Comparison of ENCODE assay signal across 8 mouse cellular contexts in the genomic region with DNA sequence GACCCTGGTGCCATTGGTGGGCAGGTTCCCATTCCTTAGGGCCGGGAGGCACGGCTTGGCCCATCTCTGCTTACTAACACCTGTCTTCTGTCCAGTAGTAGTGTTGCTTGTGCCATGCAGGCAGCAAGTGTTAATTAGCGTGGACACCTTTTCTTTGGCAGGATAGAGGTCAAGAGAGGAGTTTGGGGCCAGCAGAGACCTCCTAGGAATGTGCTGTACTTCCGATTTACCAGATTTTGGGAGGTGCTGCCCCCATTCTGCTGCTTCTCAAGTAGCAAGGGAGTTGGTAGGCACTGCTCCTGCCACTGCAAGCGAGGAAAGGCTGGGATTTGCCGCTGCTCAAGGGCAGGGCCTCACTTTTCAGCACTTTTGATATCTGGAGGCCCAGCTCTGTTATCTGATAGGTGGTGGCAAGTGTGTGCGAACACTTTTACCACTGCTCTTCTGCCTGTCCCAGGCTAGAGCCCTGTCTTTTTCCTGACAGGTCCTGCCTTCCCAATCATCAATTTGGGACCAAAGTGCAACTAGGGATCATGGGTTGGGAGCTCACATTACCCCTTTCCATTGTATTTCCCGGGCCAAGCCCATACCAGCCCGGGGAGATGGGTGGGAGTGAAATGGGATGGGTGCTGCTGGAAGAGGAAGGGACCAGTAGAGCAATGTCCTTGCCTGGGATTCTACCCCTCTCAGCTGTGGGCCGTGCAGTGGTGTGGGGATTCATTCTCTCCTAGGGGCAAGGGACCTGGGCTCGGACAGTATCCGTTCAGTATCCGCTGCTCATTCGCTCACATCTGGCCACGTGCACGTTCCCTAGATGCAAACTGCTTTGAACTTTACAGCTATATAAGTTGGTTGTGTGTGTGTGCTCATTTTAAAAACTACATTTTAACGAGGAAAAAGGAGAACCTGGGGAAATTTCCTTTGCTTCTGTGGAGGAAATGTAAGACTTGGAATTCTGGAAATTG. TPM values are rescaled to one million over a fixed set of nuclear protein-coding genes. Genes with fewer than 3 reads are reported as not detected.
DNase-seq lines count a peak whose midpoint lies in the region; ATAC-seq lines count a peak whose summit lies in the region.

No protein-coding gene starts in this region.

- no peaks in the 10 kb centered on the region for H3K27me3 ChIP-seq in lung, embryonic 15.5 days
- no peaks in the 10 kb centered on the region for H3K27me3 ChIP-seq in forebrain, embryonic 10.5 days (ENCODE audit: poor library complexity, severe bottlenecking)
- H3K27me3 ChIP-seq in limb, embryonic 12.5 days, result no peaks in the 10 kb centered on the region
- no peaks in the 10 kb centered on the region for H3K27me3 ChIP-seq in neural tube, embryonic 14.5 days (ENCODE audit: control insufficient read depth, insufficient read depth, low read length)

- peak overlapping the region; percentile 62 for H3K27ac ChIP-seq in lung, embryonic 15.5 days
- peak overlapping the region; percentile 81 for H3K27ac ChIP-seq in forebrain, embryonic 10.5 days
- H3K27ac ChIP-seq in limb, embryonic 12.5 days, result peak overlapping the region; percentile 78
- peak overlapping the region; percentile 69 for H3K27ac ChIP-seq in neural tube, embryonic 14.5 days (ENCODE audit: low read depth, low read length)

- no peaks in the 10 kb centered on the region for H3K9me3 ChIP-seq in lung, embryonic 15.5 days
- no peaks in the 10 kb centered on the region for H3K9me3 ChIP-seq in forebrain, embryonic 10.5 days
- no peaks in the 10 kb centered on the region for H3K9me3 ChIP-seq in limb, embryonic 12.5 days
- no peaks in the 10 kb centered on the region for H3K9me3 ChIP-seq in neural tube, embryonic 14.5 days (ENCODE audit: control insufficient read depth, low read length)

- peak overlapping the region; percentile 45 for H3K9ac ChIP-seq in lung, embryonic 15.5 days
- H3K9ac ChIP-seq in limb, embryonic 12.5 days (replicated peaks), result peak overlapping the region; percentile 44; the same call in 1 of the 2 replicates
- H3K9ac ChIP-seq in neural tube, embryonic 14.5 days (replicated peaks; ENCODE audit: low read depth, low read length), result no peak overlapping the region

- peak overlapping the region; percentile 88 for H3K4me2 ChIP-seq in lung, embryonic 15.5 days
- H3K4me2 ChIP-seq in limb, embryonic 12.5 days, result peak overlapping the region; percentile 93
- H3K4me2 ChIP-seq in neural tube, embryonic 14.5 days (ENCODE audit: low read depth, low read length), result peak overlapping the region; percentile 87

- peak overlapping the region; percentile 70 for H3K4me3 ChIP-seq in lung, embryonic 15.5 days
- H3K4me3 ChIP-seq in forebrain, embryonic 10.5 days, result peak overlapping the region; percentile 60
- H3K4me3 ChIP-seq in limb, embryonic 12.5 days (replicated peaks), result peak overlapping the region; percentile 74
- peak overlapping the region; percentile 54 for H3K4me3 ChIP-seq in neural tube, embryonic 14.5 days (ENCODE audit: low read depth, low read length)

- peaks cover 28% of the 10 kb centered on the region for H3K4me1 ChIP-seq in lung, embryonic 15.5 days
- H3K4me1 ChIP-seq in forebrain, embryonic 10.5 days, result peaks cover 31% of the 10 kb centered on the region
- H3K4me1 ChIP-seq in limb, embryonic 12.5 days (replicated peaks), result peaks cover 20% of the 10 kb centered on the region
- peaks cover 11% of the 10 kb centered on the region for H3K4me1 ChIP-seq in neural tube, embryonic 14.5 days (ENCODE audit: control insufficient read depth, insufficient read depth, low read length)

- 42% methylated on average over 17 of the region's 17 CpGs for WGBS in lung, embryonic 15.5 days
- WGBS in forebrain, embryonic 10.5 days, result 53% methylated on average over 17 of the region's 17 CpGs
- WGBS in limb, embryonic 12.5 days, result 46% methylated on average over 17 of the region's 17 CpGs
- WGBS in neural tube, embryonic 14.5 days, result 46% methylated on average over 17 of the region's 17 CpGs

- no peak for DNase-seq in lung, postnatal 4 days
- no peak for DNase-seq in forebrain, embryonic 10.5 days (ENCODE audit: extremely low spot score, low spot score)
- DNase-seq in ovary, postnatal 14 days (ENCODE audit: low spot score), result no peak
- no peak for DNase-seq in retina, embryonic 14.5 days (ENCODE audit: low spot score)
- no peak for DNase-seq in natural killer cell, adult 2 months (ENCODE audit: low spot score in 2 of 2)

- ATAC-seq in lung, embryonic 15.5 days (ENCODE audit: borderline replicate concordance, extremely low read depth, low FRiP score, low TSS enrichment), result no peak
- ATAC-seq in limb, embryonic 12.5 days (ENCODE audit: insufficient number of reproducible peaks, insufficient read depth, low FRiP score, low TSS enrichment, low read depth), result no peak
- no peak for ATAC-seq in neural tube, embryonic 14.5 days (ENCODE audit: low read depth)

- peaks cover 43% of the 10 kb centered on the region for H3K36me3 ChIP-seq in lung, embryonic 15.5 days
- H3K36me3 ChIP-seq in forebrain, embryonic 10.5 days (replicated peaks), result peaks cover 63% of the 10 kb centered on the region
- H3K36me3 ChIP-seq in limb, embryonic 12.5 days, result peaks cover 63% of the 10 kb centered on the region
- peaks cover 28% of the 10 kb centered on the region; the same call in 1 of the 2 replicates for H3K36me3 ChIP-seq in neural tube, embryonic 14.5 days (ENCODE audit: control insufficient read depth, insufficient read depth, low read length)

RNA-seq across cellular contexts. Expression of gene Gmppb, which starts 1.2 kb away (rescaled TPM):
- polyA plus RNA-seq in lung, embryonic 15.5 days (2015; fragmentation: Nextera tagmentation; extraction: Ambion mirVana), result 28.6 and 30.9 TPM in 2 replicates
- polyA plus RNA-seq in forebrain, embryonic 10.5 days (2016; fragmentation: Nextera tagmentation; extraction: Ambion mirVana), result 25.5 and 27.9 TPM in 2 replicates
- polyA plus RNA-seq in limb, embryonic 12.5 days (2016; fragmentation: Nextera tagmentation; extraction: Ambion mirVana), result 22.5 and 25.5 TPM in 2 replicates
- 19.5 and 21.2 TPM in 2 replicates for polyA plus RNA-seq in neural tube, embryonic 14.5 days (2014; fragmentation: Nextera tagmentation; extraction: Ambion mirVana)

RNA-seq across cellular contexts. Expression of gene Amigo3, which starts 5.1 kb away (rescaled TPM):
- polyA plus RNA-seq in lung, embryonic 15.5 days (2015; fragmentation: Nextera tagmentation; extraction: Ambion mirVana), result 2.5 and 2.9 TPM in 2 replicates
- 2.3 and 3.4 TPM in 2 replicates for polyA plus RNA-seq in forebrain, embryonic 10.5 days (2016; fragmentation: Nextera tagmentation; extraction: Ambion mirVana)
- polyA plus RNA-seq in limb, embryonic 12.5 days (2016; fragmentation: Nextera tagmentation; extraction: Ambion mirVana), result 3.1 and 3.7 TPM in 2 replicates
- polyA plus RNA-seq in neural tube, embryonic 14.5 days (2014; fragmentation: Nextera tagmentation; extraction: Ambion mirVana), result 2.8 and 3.5 TPM in 2 replicates

RNA-seq across cellular contexts. Expression of gene Mst1, which starts 32.4 kb away (rescaled TPM):
- 0.25 and 0.35 TPM in 2 replicates for polyA plus RNA-seq in lung, embryonic 15.5 days (2015; fragmentation: Nextera tagmentation; extraction: Ambion mirVana)
- 0.73 and 0.81 TPM in 2 replicates for polyA plus RNA-seq in forebrain, embryonic 10.5 days (2016; fragmentation: Nextera tagmentation; extraction: Ambion mirVana)
- polyA plus RNA-seq in limb, embryonic 12.5 days (2016; fragmentation: Nextera tagmentation; extraction: Ambion mirVana), result 0.18 and 0.51 TPM in 2 replicates
- 0.08 TPM in 1 of 2 replicates, not detected in the other for polyA plus RNA-seq in neural tube, embryonic 14.5 days (2014; fragmentation: Nextera tagmentation; extraction: Ambion mirVana)

RNA-seq across cellular contexts. Expression of gene Rnf123, which starts 35.3 kb away (rescaled TPM):
- polyA plus RNA-seq in lung, embryonic 15.5 days (2015; fragmentation: Nextera tagmentation; extraction: Ambion mirVana), result 22.3 and 28.4 TPM in 2 replicates
- polyA plus RNA-seq in forebrain, embryonic 10.5 days (2016; fragmentation: Nextera tagmentation; extraction: Ambion mirVana), result 32.8 and 36.2 TPM in 2 replicates
- polyA plus RNA-seq in limb, embryonic 12.5 days (2016; fragmentation: Nextera tagmentation; extraction: Ambion mirVana), result 30.5 and 38.0 TPM in 2 replicates
- 47.7 and 55.7 TPM in 2 replicates for polyA plus RNA-seq in neural tube, embryonic 14.5 days (2014; fragmentation: Nextera tagmentation; extraction: Ambion mirVana)

RNA-seq across cellular contexts. Expression of gene Ip6k1, which starts 45.6 kb away (rescaled TPM):
- polyA plus RNA-seq in lung, embryonic 15.5 days (2015; fragmentation: Nextera tagmentation; extraction: Ambion mirVana), result 49.4 and 53.7 TPM in 2 replicates
- 50.8 and 53.0 TPM in 2 replicates for polyA plus RNA-seq in forebrain, embryonic 10.5 days (2016; fragmentation: Nextera tagmentation; extraction: Ambion mirVana)
- polyA plus RNA-seq in limb, embryonic 12.5 days (2016; fragmentation: Nextera tagmentation; extraction: Ambion mirVana), result 80.6 and 84.4 TPM in 2 replicates
- polyA plus RNA-seq in neural tube, embryonic 14.5 days (2014; fragmentation: Nextera tagmentation; extraction: Ambion mirVana), result 53.6 and 63.5 TPM in 2 replicates
